In genomic region chr2:153014758-153015593, GRCm38 (mm10) we compare ENCODE assay signal across 8 mouse cellular contexts. TPM values are rescaled to one million over a fixed set of nuclear protein-coding genes. Genes with fewer than 3 reads are reported as not detected.
DNase-seq lines count a peak whose midpoint lies in the region; ATAC-seq lines count a peak whose summit lies in the region.

TSS of gene Pdrg1 (minus strand) at chr2:153015427.

- H3K27ac ChIP-seq in heart, embryonic 14.5 days (replicated peaks in 1 of 2; ENCODE audit: control insufficient read depth in 1 of 2, insufficient read depth in 1 of 2, low read depth in 2 of 2, low read length in 2 of 2) = no peak within 1 kb of the TSS
- no peak within 1 kb of the TSS for H3K27ac ChIP-seq in liver, embryonic 13.5 days
- H3K27ac ChIP-seq in stomach, embryonic 16.5 days (ENCODE audit: low read length) = no peak within 1 kb of the TSS

- H3K4me2 ChIP-seq in heart, embryonic 14.5 days (ENCODE audit: low read length) = peak within 1 kb of the TSS; percentile 90
- H3K4me2 ChIP-seq in liver, embryonic 13.5 days = peak within 1 kb of the TSS; percentile 89
- H3K4me2 ChIP-seq in stomach, embryonic 16.5 days (ENCODE audit: low read depth, low read length) = peak within 1 kb of the TSS; percentile 85

- ATAC-seq in CD4-positive, CD25-positive, alpha-beta regulatory T cell, adult 4 months = peak; percentile 93
- peak; percentile 90 for ATAC-seq in heart, embryonic 14.5 days (ENCODE audit: insufficient number of reproducible peaks, insufficient read depth, low FRiP score, low read depth)
- ATAC-seq in liver, embryonic 13.5 days (ENCODE audit: low read depth) = peak; percentile 96
- peak; percentile 95 for ATAC-seq in stomach, embryonic 16.5 days (ENCODE audit: insufficient read depth, low FRiP score)

- WGBS in heart, embryonic 14.5 days = 2% methylated on average over 54 of the region's 54 CpGs
- 1% methylated on average over 54 of the region's 54 CpGs for WGBS in liver, embryonic 13.5 days (ENCODE audit: insufficient replicate concordance)
- WGBS in stomach, embryonic 16.5 days = under 1% methylated on average over 54 of the region's 54 CpGs

- peaks cover 2 to 10% of the 10 kb centered on the region in 2 experiments; a peak in 3 of 4 replicates for H3K4me1 ChIP-seq in heart, embryonic 14.5 days (ENCODE audit: control insufficient read depth in 2 of 2, insufficient read depth in 2 of 2, low read length in 2 of 2)
- H3K4me1 ChIP-seq in liver, embryonic 13.5 days (replicated peaks) = peaks cover 12% of the 10 kb centered on the region
- peaks cover 6% of the 10 kb centered on the region for H3K4me1 ChIP-seq in stomach, embryonic 16.5 days (ENCODE audit: control insufficient read depth, insufficient read depth, low read length)

- peak; percentile 75 for DNase-seq in c-Kit-negative CD71-positive TER-119-positive erythroid progenitor cells, embryonic 14.5 days (ENCODE audit: low read depth, low spot score)
- peak; percentile 74 for DNase-seq in fibroblast of lung, adult 2 months (ENCODE audit: low read depth)
- peak; percentile 96 for DNase-seq in kidney, postnatal 14 days
- DNase-seq in liver, embryonic 13.5 days = peak; percentile 88
- peak; percentile 95 for DNase-seq in neural tube, embryonic 10.5 days (ENCODE audit: extremely low spot score, low spot score)

- peak within 1 kb of the TSS; percentile 90 for H3K9ac ChIP-seq in heart, embryonic 14.5 days (ENCODE audit: low read length)
- peak within 1 kb of the TSS; percentile 82 for H3K9ac ChIP-seq in liver, embryonic 13.5 days
- H3K9ac ChIP-seq in stomach, embryonic 16.5 days (ENCODE audit: low read length) = peak within 1 kb of the TSS; percentile 88

- H3K36me3 ChIP-seq in heart, embryonic 14.5 days (ENCODE audit: control insufficient read depth, insufficient read depth, low read length) = peaks cover 41% of the 10 kb centered on the region
- peaks cover 35% of the 10 kb centered on the region for H3K36me3 ChIP-seq in liver, embryonic 13.5 days
- 0 out of 2 replicates have a peak, but pooled peaks cover 10% of the 10 kb centered on the region for H3K36me3 ChIP-seq in stomach, embryonic 16.5 days (ENCODE audit: control insufficient read depth, insufficient read depth, low read length)

- H3K4me3 ChIP-seq in heart, embryonic 14.5 days (ENCODE audit: control insufficient read depth in 1 of 2, insufficient read depth in 1 of 2, low read depth in 1 of 2, low read length in 2 of 2) = peak within 1 kb of the TSS; percentile 81 to 83
- peak within 1 kb of the TSS; percentile 81 for H3K4me3 ChIP-seq in liver, embryonic 13.5 days (replicated peaks)
- peak within 1 kb of the TSS; percentile 89 for H3K4me3 ChIP-seq in stomach, embryonic 16.5 days (replicated peaks; ENCODE audit: low read length)

- H3K9me3 ChIP-seq in heart, embryonic 14.5 days (ENCODE audit: control insufficient read depth, low read length) = no peaks in the 10 kb centered on the region
- H3K9me3 ChIP-seq in liver, embryonic 13.5 days (replicated peaks) = no peaks in the 10 kb centered on the region
- no peaks in the 10 kb centered on the region for H3K9me3 ChIP-seq in stomach, embryonic 16.5 days (replicated peaks; ENCODE audit: control insufficient read depth, low read length)

- peaks cover 13% of the 10 kb centered on the region for H3K27me3 ChIP-seq in heart, embryonic 14.5 days (ENCODE audit: control insufficient read depth, insufficient read depth, low read length)
- peaks cover 18% of the 10 kb centered on the region for H3K27me3 ChIP-seq in liver, embryonic 13.5 days
- H3K27me3 ChIP-seq in stomach, embryonic 16.5 days (ENCODE audit: control insufficient read depth, insufficient read depth, low read length) = 0 out of 2 replicates have a peak, but pooled peaks cover 5% of the 10 kb centered on the region

RNA-seq across cellular contexts. Expression of gene Pdrg1, which starts in this region (rescaled TPM):
- polyA plus RNA-seq in CD4-positive, CD25-positive, alpha-beta regulatory T cell, adult 4 months (2017; shearing (Covaris generic)) = 100 to 1,000 TPM; 164 to 215 TPM
- 78.2 and 85.4 TPM in 2 replicates for polyA plus RNA-seq in heart, embryonic 14.5 days (2014; fragmentation: Nextera tagmentation; extraction: Ambion mirVana)
- 48.9 and 49.2 TPM in 2 replicates for polyA plus RNA-seq in liver, embryonic 13.5 days (2015; fragmentation: Nextera tagmentation; extraction: Ambion mirVana)
- 101 and 105 TPM in 2 replicates for polyA plus RNA-seq in stomach, embryonic 16.5 days (2015; fragmentation: Nextera tagmentation; extraction: Ambion mirVana)
